Mouse (Mus musculus): Measurements from ENCODE around the gene Terf2. TPM values are rescaled to one million over a fixed set of nuclear protein-coding genes. Genes with fewer than 3 reads are reported as not detected.
"Not testable (repeated sequence)": the region's sequence is repeated elsewhere in the genome, so short reads cannot be mapped to it uniquely, and the experiment has no call there.

The Terf2 gene
- polyA plus RNA-seq, 1 experiment: 12.2 TPM

DNA sequence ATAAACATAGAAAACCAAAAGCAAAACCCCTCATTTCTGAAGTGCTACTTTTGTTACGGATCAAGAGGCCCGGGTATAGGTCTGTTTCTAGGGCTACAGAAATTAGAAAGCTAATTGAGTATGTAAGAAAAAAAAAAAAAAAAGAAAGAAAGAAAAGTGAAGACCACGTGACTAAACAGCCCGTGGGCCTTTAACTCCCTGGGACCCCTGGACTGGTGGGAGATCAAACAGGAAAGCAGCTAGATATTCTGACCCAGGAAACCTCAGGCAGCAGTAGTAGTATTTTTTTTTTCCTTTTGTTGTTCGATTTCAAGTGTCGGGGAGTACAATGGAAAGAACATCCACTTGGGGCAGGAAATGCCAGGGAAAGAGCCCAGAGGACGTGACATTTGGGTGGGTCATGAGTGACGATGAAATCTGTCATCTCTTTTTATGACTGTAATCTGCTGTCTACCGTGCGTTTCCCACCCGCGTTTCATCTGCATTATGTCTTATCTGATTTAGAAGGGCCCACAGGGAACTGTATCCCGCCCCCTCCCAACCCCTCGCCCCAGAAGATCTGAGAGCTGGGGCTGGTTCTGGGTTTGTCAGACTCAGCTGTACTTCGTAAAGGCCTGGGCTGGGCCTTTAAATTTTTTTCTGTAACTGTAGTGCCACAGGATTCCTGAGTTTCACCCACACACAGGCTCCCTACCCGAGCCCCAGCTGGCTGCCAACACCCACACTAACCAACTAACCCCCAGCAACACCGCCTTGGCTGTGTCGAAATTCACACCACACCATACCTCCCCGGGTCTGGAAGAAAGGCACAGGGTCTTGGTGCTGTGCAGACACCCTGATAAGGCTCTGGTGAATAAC, 18.0 kb upstream of the Terf2 start:
- Histone ChIP-seq H3K4me3 (ENCODE audit: insufficient read depth, low read depth, low read length) (peak overlapping the region; percentile 29), H3K36me3 (ENCODE audit: control insufficient read depth, insufficient read depth, low read length) (no peaks in the 10 kb centered on the region), H3K4me1 (ENCODE audit: control insufficient read depth, insufficient read depth, low read length) (peaks cover 19% of the 10 kb centered on the region), H3K27me3 (replicated peaks; ENCODE audit: control insufficient read depth, insufficient read depth, low read length) (no peaks in the 10 kb centered on the region), H3K27ac (ENCODE audit: insufficient read depth, low read depth, low read length) (peak overlapping the region; percentile 82)
- WGBS: 33% methylated on average over 19 of the region's 19 CpGs
- TF ChIP-seq CTCF (conservative IDR thresholded peaks at IDR 0.05; ENCODE audit: insufficient read depth, insufficient read length, low read depth, low read length) (no peak), POLR2A (IDR thresholded peaks at IDR 0.05; ENCODE audit: low read depth, low read length) (no peak)
- DNase-seq: peak; percentile 59

DNA sequence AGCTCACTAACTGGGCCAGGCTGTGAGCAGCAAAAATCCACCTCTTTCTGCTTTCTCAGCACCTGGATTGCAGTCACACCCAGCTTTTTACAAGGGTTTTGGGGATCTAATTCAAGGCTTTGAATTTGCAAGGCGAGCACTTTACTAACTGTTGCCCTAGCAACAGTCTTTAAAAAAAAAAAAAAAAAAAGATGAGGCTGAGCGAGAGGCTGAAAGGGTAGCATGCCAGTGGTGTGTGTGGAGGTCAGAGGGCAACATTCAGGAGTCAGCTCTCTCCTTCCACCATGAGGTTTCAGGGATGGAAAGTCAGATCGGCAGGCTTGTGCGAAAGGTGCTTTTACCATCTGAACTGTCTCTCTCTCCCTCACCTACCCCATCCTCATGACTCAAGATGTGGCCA, 16.9 kb upstream of the Terf2 start:
- Histone ChIP-seq H3K27me3 (replicated peaks; ENCODE audit: control insufficient read depth, insufficient read depth, low read length) (no peaks in the 10 kb centered on the region), H3K4me1 (ENCODE audit: control insufficient read depth, insufficient read depth, low read length) (peaks cover 7% of the 10 kb centered on the region), H3K27ac (ENCODE audit: insufficient read depth, low read depth, low read length) (no peak overlapping the region), H3K4me3 (ENCODE audit: insufficient read depth, low read depth, low read length) (no peak overlapping the region), H3K36me3 (ENCODE audit: control insufficient read depth, insufficient read depth, low read length) (no peaks in the 10 kb centered on the region)
- peak; percentile 38 for DNase-seq
- TF ChIP-seq POLR2A (IDR thresholded peaks at IDR 0.05; ENCODE audit: low read depth, low read length) (no peak), CTCF (conservative IDR thresholded peaks at IDR 0.05; ENCODE audit: insufficient read depth, insufficient read length, low read depth, low read length) (no peak)
- WGBS: 65% methylated on average over 4 of the region's 4 CpGs

DNA sequence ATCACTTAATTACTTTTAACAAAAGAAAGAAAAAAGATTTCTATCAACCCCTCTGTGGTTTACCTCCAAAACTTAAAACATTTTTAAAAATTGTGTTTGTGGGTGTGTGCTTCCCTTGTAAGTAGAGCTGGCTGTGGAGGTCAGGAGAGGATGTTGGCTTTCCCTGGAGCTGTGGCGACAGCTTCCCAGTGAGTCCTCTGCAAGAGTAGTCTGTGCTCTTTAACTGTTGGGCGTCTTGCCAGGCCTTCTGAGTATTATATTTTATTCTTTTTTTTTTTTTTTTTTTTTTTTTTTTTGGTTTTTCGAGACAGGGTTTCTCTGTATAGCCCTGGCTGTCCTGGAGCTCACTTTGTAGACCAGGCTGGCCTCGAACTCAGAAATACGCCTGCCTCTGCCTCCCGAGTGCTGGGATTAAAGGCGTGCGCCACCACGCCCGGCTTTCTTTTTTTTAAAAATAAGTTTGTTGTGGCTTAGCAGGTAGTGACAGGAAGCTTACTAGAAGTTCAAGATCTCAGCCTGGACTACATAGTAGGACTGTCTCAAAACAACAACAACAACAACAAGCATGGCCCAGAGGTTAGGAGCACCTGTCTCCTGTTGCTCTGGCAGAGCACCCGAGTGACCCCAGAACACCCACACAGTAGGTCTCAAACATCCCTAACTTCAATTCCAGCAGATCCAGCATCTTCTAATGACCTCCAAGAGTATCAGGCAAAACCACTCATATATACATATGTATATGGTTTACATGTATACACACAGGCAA, 15.2 kb upstream of the Terf2 start:
- Histone ChIP-seq H3K4me3 (ENCODE audit: insufficient read depth, low read depth, low read length) (no peak overlapping the region), H3K27me3 (replicated peaks; ENCODE audit: control insufficient read depth, insufficient read depth, low read length) (no peaks in the 10 kb centered on the region), H3K4me1 (ENCODE audit: control insufficient read depth, insufficient read depth, low read length) (peaks cover 2% of the 10 kb centered on the region), H3K36me3 (ENCODE audit: control insufficient read depth, insufficient read depth, low read length) (no peaks in the 10 kb centered on the region), H3K27ac (ENCODE audit: insufficient read depth, low read depth, low read length) (no peak overlapping the region)
- DNase-seq: peak; percentile 56
- TF ChIP-seq POLR2A (IDR thresholded peaks at IDR 0.05; ENCODE audit: low read depth, low read length) (no peak), CTCF (conservative IDR thresholded peaks at IDR 0.05; ENCODE audit: insufficient read depth, insufficient read length, low read depth, low read length) (no peak)
- WGBS: 83% methylated on average over 10 of the region's 11 CpGs

DNA sequence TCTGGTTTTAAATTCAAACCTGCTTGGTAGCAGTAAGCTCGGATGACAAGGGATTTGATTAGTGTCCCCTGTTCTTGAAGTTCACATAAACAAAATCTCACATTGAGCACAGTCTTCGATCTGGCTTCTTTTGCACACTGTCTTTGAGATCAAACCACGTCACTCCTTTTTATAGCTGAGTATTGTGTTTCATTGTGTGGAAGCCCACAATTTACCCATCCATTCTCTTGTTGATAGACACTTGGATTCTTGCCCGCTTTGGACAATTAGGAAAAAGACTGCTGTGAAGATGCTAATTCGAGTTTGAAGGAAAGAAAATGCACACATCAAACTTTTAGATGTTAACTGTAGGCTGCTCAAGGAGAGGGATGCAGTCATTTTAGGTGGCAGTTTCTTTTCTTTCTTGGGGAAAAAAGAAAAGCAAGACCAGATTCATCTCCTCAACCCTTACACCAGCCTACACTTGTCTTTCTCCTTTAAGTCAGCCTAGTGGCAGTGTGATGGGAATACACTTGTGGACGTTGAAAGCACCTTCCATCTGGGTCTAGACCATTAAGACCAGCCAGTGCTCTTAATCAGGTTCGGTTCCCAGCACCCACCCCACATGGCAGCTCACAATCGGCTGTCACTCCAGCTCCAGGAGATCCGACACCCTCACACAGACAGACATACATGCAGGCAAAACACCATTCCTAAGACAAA, 14.4 kb upstream of the Terf2 start:
- Histone ChIP-seq H3K27me3 (replicated peaks; ENCODE audit: control insufficient read depth, insufficient read depth, low read length) (no peaks in the 10 kb centered on the region), H3K36me3 (ENCODE audit: control insufficient read depth, insufficient read depth, low read length) (no peaks in the 10 kb centered on the region), H3K4me1 (ENCODE audit: control insufficient read depth, insufficient read depth, low read length) (no peaks in the 10 kb centered on the region; the same call in 1 of the 2 replicates), H3K27ac (ENCODE audit: insufficient read depth, low read depth, low read length) (no peak overlapping the region), H3K4me3 (ENCODE audit: insufficient read depth, low read depth, low read length) (no peak overlapping the region)
- DNase-seq: no peak
- WGBS: 74% methylated on average over 9 of the region's 9 CpGs
- no peak for TF ChIP-seq CTCF (conservative IDR thresholded peaks at IDR 0.05; ENCODE audit: insufficient read depth, insufficient read length, low read depth, low read length)
- no peak for TF ChIP-seq POLR2A (IDR thresholded peaks at IDR 0.05; ENCODE audit: low read depth, low read length)

DNA sequence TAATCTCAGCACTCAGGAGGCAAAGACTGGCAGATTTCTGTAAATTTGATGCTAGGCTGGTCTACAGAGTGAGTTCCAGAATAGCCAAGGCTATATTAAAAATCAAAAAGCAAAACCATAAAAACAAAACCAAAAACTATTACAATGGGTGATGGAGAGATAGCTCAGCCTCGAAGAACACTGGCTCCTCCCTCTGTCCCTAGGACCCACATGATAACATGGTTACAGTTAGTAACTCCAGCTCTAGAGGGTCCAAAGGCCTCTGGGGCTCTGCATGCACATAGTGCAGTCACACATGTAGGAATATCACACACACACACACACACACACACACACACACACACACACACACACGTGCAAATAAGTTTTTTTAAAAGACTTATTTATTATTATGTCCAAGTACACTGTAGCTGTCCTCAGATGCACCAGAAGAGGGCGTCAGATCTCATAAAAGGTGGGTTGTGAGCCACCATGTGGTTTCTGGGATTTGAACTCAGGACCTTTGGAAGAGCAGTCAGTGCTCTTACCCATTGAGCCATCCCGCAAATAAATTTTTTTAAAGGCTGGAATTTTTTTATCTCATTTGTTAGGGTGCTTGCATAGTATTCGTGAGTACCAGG, 13.6 kb upstream of the Terf2 start:
- WGBS: 70% methylated on average over 5 of the region's 5 CpGs
- H3K27me3 ChIP-seq (replicated peaks; ENCODE audit: control insufficient read depth, insufficient read depth, low read length): no peaks in the 10 kb centered on the region

DNA sequence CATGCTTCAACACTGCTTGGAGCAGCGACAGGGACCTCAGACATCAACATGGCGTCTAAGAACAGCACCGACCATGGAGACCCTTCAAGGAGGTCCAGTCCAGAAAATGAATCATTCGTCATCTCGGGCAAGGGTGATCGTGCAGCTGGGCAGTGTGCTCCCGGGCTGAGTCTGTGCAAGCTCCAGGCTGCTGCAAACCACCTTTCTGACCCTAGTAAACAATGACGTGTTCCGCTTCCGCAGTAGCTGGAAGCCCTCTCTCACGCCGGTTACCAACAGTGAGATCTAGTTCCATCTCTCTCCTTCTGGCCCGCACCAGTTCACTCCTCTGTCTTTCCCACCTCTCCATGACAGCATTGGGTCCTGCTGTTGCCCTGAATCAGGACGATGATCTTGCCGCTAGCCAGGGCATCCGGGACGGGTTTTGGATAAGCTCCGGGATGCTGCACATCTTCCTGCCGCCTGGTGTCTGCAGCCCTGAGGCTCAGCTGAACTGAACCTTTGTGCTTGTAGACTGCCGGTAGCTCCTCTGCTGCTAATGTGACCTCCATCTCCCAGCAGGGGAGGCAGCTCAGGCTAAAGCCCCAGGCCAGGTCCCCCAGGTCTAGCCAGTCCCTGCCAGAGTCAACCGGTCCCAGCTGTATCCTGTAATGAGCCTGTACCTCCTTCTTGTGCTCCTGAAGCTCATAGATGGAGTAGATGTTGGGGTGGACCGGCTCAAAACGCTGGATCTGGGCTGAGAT, 12.8 kb upstream of the Terf2 start:
- TF ChIP-seq CTCF (conservative IDR thresholded peaks at IDR 0.05; ENCODE audit: insufficient read depth, insufficient read length, low read depth, low read length): no peak
- no peak for TF ChIP-seq POLR2A (IDR thresholded peaks at IDR 0.05; ENCODE audit: low read depth, low read length)
- WGBS: 60% methylated on average over 23 of the region's 23 CpGs
- no peak for DNase-seq
- Histone ChIP-seq H3K4me1 (ENCODE audit: control insufficient read depth, insufficient read depth, low read length) (no peaks in the 10 kb centered on the region), H3K36me3 (ENCODE audit: control insufficient read depth, insufficient read depth, low read length) (no peaks in the 10 kb centered on the region), H3K4me3 (ENCODE audit: insufficient read depth, low read depth, low read length) (no peak overlapping the region), H3K27ac (ENCODE audit: insufficient read depth, low read depth, low read length) (no peak overlapping the region; the same call in 1 of the 2 replicates), H3K27me3 (replicated peaks; ENCODE audit: control insufficient read depth, insufficient read depth, low read length) (no peaks in the 10 kb centered on the region)

More for the DNA sequence above, 13.6 kb upstream of the Terf2 start:
- Histone ChIP-seq H3K4me1 (ENCODE audit: control insufficient read depth, insufficient read depth, low read length) (no peaks in the 10 kb centered on the region; the same call in 1 of the 2 replicates), H3K36me3 (ENCODE audit: control insufficient read depth, insufficient read depth, low read length) (no peaks in the 10 kb centered on the region), H3K4me3 (ENCODE audit: insufficient read depth, low read depth, low read length) (no peak overlapping the region), H3K27ac (ENCODE audit: insufficient read depth, low read depth, low read length) (no peak overlapping the region)
- DNase-seq: no peak
- TF ChIP-seq CTCF (conservative IDR thresholded peaks at IDR 0.05; ENCODE audit: insufficient read depth, insufficient read length, low read depth, low read length) (no peak), POLR2A (IDR thresholded peaks at IDR 0.05; ENCODE audit: low read depth, low read length) (no peak)

DNA sequence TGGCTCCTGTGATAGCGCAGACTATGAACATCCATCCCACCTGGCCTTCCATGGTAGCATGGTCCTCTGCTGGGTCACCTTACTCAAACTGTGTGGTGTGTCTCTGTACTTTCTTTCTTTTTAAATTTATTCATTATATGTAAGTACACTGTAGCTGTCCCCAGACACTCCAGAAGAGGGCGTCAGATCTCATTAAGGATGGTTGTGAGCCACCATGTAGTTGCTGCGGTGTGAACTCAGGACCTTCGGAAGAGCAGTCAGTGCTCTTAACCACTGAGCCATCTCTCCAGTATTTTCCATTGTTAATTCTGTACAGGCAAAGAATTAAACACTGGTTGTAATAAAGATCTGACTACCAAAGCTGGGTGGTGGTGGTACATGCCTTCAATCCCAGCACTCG, 11.7 kb upstream of the Terf2 start:
- H3K27me3 ChIP-seq (replicated peaks; ENCODE audit: control insufficient read depth, insufficient read depth, low read length); DNase-seq; H3K36me3 ChIP-seq (ENCODE audit: control insufficient read depth, insufficient read depth, low read length); H3K4me3 ChIP-seq (ENCODE audit: insufficient read depth, low read depth, low read length); H3K27ac ChIP-seq (ENCODE audit: insufficient read depth, low read depth, low read length); H3K4me1 ChIP-seq (ENCODE audit: control insufficient read depth, insufficient read depth, low read length): not testable (repeated sequence)
- 98% methylated on average over 5 of the region's 5 CpGs for WGBS
